Mouse (Mus musculus): ENCODE data around the gene Fas. TPM values are rescaled to one million over a fixed set of nuclear protein-coding genes. Genes with fewer than 3 reads are reported as not detected.
A peak's percentile ranks its signal among the peaks of the same experiment; 100 is the strongest.

The Fas gene
- polyA plus RNA-seq, 1 experiment from 2014 or later, result 21.0 TPM

DNA sequence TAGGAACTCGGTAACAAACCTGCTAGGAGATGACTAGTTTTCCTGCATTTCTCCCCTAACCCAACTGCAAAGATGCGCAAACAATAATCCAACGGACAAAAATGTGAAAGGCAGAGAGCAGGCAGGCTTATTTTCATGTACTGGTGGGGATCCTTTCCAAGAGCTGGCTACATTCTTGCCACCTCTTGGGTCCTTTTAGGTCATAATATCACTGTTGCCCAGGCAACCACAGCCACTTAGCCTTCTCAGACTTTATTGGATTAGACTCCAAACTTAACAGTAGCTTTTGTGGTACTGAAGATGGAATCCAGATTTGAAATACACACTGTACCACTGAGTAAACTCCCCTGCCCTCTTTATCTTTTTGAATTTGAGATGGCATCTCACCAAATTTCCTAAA lies 12.4 kb upstream of the Fas start:
- CTCF ChIA-PET, result interaction anchor here (1.1 to 2.1 kb wide), 4 partner anchors 12 to 19 kb away, joined by 3 to 5 read pairs (median 3); partner anchors contain the start of gene Fas
- no peaks in the 10 kb centered on the region for H3K27me3 ChIP-seq
- no peak for TF ChIP-seq CTCF (IDR thresholded peaks at IDR 0.05)
- no peak for ATAC-seq
- DNase-seq (ENCODE audit: low read depth, low spot score), result no peak
- POLR2A ChIA-PET, result no interaction called here
- in situ Hi-C loops (cut with MboI; ENCODE audit: low pct_unique_long_range_greater_than_20kb), result no loop called here

DNA sequence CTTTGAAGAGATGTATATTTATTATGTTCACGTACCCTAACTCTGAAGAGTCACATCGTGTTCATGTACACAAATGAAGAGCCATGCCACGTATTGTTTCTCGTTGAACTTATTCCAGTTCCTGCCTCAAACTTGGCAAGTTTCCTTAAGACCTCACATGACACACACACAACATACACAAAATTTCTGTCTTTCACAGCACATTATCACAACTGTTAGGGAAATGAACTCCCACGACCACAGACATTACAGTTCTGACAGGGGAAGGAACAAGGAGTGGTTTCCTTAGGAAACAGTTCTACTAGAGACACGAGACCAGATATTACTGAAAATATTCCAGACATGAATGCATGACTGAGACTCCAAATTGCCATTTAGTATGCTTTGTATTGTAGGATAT lies 6.9 kb upstream of the Fas start:
- CTCF ChIA-PET, result interaction anchor here (0.6 to 9.1 kb wide), 8 partner anchors 9 to 131 kb away, joined by 3 to 69 read pairs (median 7); no protein-coding TSS in a partner anchor
- no peak for TF ChIP-seq CTCF (IDR thresholded peaks at IDR 0.05)
- no peak for ATAC-seq
- no peak for DNase-seq (ENCODE audit: low read depth, low spot score)
- in situ Hi-C loops (cut with MboI; ENCODE audit: low pct_unique_long_range_greater_than_20kb), result no loop called here
- POLR2A ChIA-PET, result interaction anchor here (1.1 kb wide), 1 partner anchor 29 kb away, joined by 4 read pairs; no protein-coding TSS in a partner anchor
- no peaks in the 10 kb centered on the region for H3K27me3 ChIP-seq

DNA sequence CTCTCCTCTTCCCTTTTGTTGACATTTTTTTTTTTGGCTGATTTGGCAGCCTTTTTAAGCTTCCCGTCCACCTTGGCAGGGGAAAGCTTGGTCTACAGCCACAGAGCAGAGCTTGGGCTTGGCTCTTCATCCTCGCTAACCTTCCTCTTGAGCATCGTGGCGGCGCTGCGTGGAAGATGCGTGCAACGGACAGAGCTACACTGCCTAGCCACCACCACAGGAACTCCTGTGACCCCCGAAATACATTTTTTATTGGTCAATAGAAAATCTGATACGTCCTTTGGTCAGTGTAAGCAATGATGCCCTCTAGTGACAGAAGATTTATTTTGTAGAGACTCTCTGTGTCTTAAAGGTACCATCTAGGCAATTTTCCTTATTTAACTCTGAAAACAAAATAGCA lies 6.1 kb upstream of the Fas start:
- in situ Hi-C loops (cut with MboI; ENCODE audit: low pct_unique_long_range_greater_than_20kb), result no loop called here
- ChIA-PET POLR2A (interaction anchor here (1.2 kb wide), 1 partner anchor 19 kb away, joined by 3 read pairs; no protein-coding TSS in a partner anchor), CTCF (interaction anchor here (0.6 to 9.1 kb wide), 12 partner anchors 10 to 132 kb away, joined by 3 to 69 read pairs (median 4); partner anchors contain the start of gene Acta2)
- H3K27me3 ChIP-seq, result no peaks in the 10 kb centered on the region
- DNase-seq (ENCODE audit: low read depth, low spot score), result no peak
- ATAC-seq, result peak; percentile 58
- TF ChIP-seq CTCF (IDR thresholded peaks at IDR 0.05), result peak; percentile 66

DNA sequence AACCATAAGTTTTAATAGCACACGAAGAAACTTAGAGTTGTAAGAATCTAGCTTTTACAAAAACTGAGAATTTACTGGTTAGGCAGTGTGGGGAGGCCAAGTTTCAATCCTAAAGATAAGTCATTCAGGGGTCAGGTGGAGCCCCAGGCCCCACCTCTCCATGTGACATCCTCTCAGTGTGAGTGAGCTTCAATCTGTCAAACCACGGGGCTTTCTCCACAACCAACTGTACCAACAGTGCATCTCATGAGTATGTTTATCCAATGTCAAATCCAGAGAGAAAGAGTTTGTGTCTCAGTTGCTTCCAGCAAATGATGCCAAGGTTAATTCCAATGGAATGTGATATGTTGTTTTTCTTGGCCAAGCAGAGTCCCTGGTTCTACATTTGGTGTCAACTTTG lies 5.6 kb upstream of the Fas start:
- peak; percentile 31 for TF ChIP-seq CTCF (IDR thresholded peaks at IDR 0.05)
- DNase-seq (ENCODE audit: low read depth, low spot score) (no peak), ATAC-seq (peak; percentile 58)
- ChIA-PET CTCF (interaction anchor here (0.9 to 9.1 kb wide), 10 partner anchors 12 to 51 kb away, joined by 3 to 69 read pairs (median 5); partner anchors contain the start of gene Acta2), POLR2A (interaction anchor here (1.2 kb wide), 1 partner anchor 19 kb away, joined by 3 read pairs; no protein-coding TSS in a partner anchor)
- no peaks in the 10 kb centered on the region for H3K27me3 ChIP-seq
- in situ Hi-C loops (cut with MboI; ENCODE audit: low pct_unique_long_range_greater_than_20kb), result loop anchor here (5.0 kb wide), 1 partner anchor 33 kb away; no protein-coding TSS in a partner anchor

DNA sequence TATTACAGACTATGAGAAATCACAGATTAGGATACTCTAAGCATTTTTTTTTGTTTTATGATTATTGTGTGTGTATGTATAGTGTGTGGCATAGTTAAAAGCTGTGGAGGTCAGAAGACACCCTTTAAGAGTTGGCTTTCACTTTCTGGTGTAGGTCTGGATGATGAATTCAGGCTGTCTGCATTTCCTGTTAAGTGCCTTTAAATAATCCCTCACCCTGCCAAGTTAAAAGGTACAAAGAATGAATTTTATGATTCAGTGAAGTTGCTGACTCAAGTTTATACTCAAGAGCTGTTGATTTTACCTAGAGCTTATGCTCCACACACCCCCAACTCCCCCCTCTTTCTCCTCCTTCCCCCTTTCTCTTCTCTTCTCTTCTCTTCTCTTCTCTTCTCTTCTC lies 3.2 kb upstream of the Fas start:
- ChIA-PET CTCF (interaction anchor here (1.3 to 9.1 kb wide), 2 partner anchors 20 to 42 kb away, joined by 3 to 69 read pairs; no protein-coding TSS in a partner anchor), POLR2A (no interaction called here)
- no peak for TF ChIP-seq CTCF (IDR thresholded peaks at IDR 0.05)
- no peak for DNase-seq (ENCODE audit: low read depth, low spot score)
- in situ Hi-C loops (cut with MboI; ENCODE audit: low pct_unique_long_range_greater_than_20kb), result loop anchor here (5.0 kb wide), 1 partner anchor 35 kb away; no protein-coding TSS in a partner anchor
- no peak for ATAC-seq
- no peaks in the 10 kb centered on the region for H3K27me3 ChIP-seq

DNA sequence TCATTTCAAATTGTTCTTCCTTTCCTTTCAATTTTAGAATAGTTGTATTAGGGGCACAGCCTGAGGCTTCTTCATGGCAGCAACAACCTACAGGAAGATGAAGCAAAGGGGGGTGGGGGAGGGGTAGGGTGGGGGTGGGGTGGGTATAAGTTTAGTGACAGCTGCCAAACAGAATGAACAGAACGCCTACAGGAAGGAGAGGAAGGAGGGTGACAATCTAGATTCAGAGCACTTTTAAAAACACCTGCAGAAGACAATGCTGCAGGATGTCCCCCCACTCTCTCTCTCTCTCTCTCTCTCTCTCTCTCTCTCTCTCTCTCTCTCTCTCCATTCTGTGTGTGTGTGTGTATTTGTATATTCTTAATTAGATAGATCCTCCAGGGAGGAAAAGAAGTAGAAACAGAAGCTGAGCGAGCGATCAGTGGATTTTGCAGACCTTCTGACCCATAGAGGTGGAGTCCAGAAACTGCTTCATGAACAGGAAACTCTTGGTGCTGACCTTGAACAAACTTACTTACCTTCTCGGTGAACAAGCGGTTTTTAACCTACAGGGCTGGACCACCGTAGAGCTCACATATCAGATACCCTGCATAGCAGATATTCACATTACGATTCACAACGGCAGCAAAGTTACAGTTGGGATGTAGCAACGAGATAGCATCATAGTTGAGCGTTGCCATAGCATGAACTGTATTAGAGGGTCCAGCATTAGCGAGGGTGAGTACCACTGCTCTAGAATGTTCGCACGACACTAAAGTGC lies 2.6 kb upstream of the Fas start:
- no peak for DNase-seq (ENCODE audit: low read depth, low spot score)
- TF ChIP-seq CTCF (IDR thresholded peaks at IDR 0.05), result no peak
- no peaks in the 10 kb centered on the region for H3K27me3 ChIP-seq
- CTCF ChIA-PET, result interaction anchor here (1.3 to 9.1 kb wide), 3 partner anchors 19 to 43 kb away, joined by 3 to 69 read pairs (median 3); no protein-coding TSS in a partner anchor
- in situ Hi-C loops (cut with MboI; ENCODE audit: low pct_unique_long_range_greater_than_20kb), result loop anchor here (5.0 kb wide), 1 partner anchor 36 kb away; no protein-coding TSS in a partner anchor
- ATAC-seq, result no peak
- POLR2A ChIA-PET, result no interaction called here

DNA sequence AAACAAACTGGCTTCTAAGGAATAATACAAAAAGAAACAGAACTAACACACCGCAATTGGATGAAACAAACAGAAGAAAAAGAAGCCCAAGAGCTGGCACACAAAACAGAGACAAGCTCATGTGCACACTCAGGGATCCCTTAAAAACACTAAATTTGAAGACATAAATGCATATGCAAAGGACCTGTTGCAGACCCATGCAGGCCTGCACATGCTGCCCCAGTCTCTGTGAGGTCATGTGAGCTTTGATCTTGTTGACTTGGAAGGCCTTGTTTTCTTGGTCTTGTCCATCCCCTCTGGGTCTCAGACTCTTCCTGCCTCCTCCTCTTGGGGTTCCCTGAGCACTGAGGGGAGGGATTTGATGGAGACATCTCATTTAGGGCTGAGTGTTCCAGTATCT lies 1.8 kb upstream of the Fas start:
- POLR2A ChIA-PET, result no interaction called here
- ATAC-seq (no peak), DNase-seq (ENCODE audit: low read depth, low spot score) (no peak)
- no peak for TF ChIP-seq CTCF (IDR thresholded peaks at IDR 0.05)
- CTCF ChIA-PET, result interaction anchor here (1.3 to 9.1 kb wide), 3 partner anchors 9 to 44 kb away, joined by 3 to 69 read pairs (median 3); no protein-coding TSS in a partner anchor
- no peaks in the 10 kb centered on the region for H3K27me3 ChIP-seq
- in situ Hi-C loops (cut with MboI; ENCODE audit: low pct_unique_long_range_greater_than_20kb), result loop anchor here (5.0 kb wide), 1 partner anchor 36 kb away; no protein-coding TSS in a partner anchor

DNA sequence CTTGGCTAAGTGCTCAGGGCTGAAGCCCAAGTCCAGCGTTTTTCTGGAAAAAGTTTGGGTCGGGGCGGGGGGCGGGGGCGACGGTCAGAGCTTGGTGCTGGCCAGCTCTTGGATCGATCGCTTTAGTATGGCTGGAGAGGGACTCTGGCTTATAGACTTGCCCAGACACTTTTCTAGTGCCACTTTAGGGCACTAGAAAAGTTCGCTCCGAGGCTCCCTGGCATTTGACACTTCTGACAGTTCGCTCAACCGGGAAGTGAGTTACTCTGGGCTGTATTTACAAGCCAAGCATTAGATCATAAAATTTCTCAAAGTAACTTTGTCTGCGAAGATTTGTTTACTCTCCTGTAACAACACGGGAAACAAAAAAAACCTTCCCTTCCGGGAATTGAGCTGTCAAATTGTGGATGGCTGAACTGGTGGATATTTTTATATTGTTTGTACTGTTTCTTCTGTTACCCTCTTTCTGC lies 441 bp downstream of the Fas start:
- in situ Hi-C loops (cut with MboI; ENCODE audit: low pct_unique_long_range_greater_than_20kb), result no loop called here
- DNase-seq (ENCODE audit: low read depth, low spot score), result no peak
- CTCF ChIA-PET, result interaction anchor here (0.9 to 1.5 kb wide), 5 partner anchors 12 to 191 kb away, joined by 3 read pairs; no protein-coding TSS in a partner anchor
- no peaks in the 10 kb centered on the region for H3K27me3 ChIP-seq
- ATAC-seq, result peak; percentile 26
- POLR2A ChIA-PET, result interaction anchor here (0.6 to 1.4 kb wide), 4 partner anchors 12 to 39 kb away, joined by 3 to 4 read pairs (median 3); no protein-coding TSS in a partner anchor
- no peak for TF ChIP-seq CTCF (IDR thresholded peaks at IDR 0.05)

DNA sequence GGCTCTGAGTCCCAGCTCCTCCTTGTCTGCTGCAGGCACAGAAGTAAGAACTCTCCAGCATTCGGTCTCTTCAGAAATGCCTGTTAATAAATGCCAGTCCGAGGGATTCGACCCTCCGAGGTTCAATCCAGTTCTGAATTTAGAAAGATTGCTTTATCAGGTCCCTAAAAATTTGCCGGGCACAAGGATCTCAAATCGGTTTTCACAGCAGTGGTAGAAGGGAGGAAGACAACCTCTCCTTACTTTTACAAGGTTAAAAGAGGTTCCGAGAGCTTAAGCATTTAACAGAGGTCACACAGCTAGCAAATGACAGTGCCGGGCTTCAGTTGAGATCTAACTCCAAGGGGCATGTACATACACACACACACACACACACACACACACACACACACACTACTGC lies 913 bp downstream of the Fas start:
- no peak for TF ChIP-seq CTCF (IDR thresholded peaks at IDR 0.05)
- in situ Hi-C loops (cut with MboI; ENCODE audit: low pct_unique_long_range_greater_than_20kb), result no loop called here
- DNase-seq (ENCODE audit: low read depth, low spot score), result no peak

DNA sequence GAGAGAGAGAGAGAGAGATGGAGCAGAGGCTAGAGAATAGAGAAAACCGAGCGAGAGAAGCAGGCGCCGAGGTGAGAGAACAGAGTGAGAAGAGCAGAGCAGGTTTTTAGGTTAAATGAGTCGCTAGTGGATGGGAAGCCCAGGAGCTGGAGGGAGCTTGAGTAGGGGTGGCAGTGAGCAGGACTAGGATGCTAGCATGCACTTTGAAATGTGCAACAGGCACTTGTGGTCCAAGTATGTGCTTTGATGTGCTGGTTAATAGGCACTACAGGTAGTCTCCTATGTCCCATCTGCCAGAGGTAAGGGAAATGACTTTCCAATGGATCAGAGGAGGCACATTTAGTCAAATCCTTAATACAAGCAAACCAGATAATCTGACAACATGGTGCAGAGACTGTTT lies 1.5 kb downstream of the Fas start:
- in situ Hi-C loops (cut with MboI; ENCODE audit: low pct_unique_long_range_greater_than_20kb), result no loop called here
- ChIA-PET POLR2A (interaction anchor here (1.1 to 1.4 kb wide), 2 partner anchors 11 to 15 kb away, joined by 3 read pairs; no protein-coding TSS in a partner anchor), CTCF (interaction anchor here (0.7 to 1.5 kb wide), 3 partner anchors 11 to 167 kb away, joined by 3 read pairs; no protein-coding TSS in a partner anchor)
- no peaks in the 10 kb centered on the region for H3K27me3 ChIP-seq
- no peak for TF ChIP-seq CTCF (IDR thresholded peaks at IDR 0.05)
- ATAC-seq, result no peak
- DNase-seq (ENCODE audit: low read depth, low spot score), result no peak

More for the DNA sequence above, 913 bp downstream of the Fas start:
- no peak for ATAC-seq
- H3K27me3 ChIP-seq, result no peaks in the 10 kb centered on the region
- POLR2A ChIA-PET, result interaction anchor here (0.6 to 1.4 kb wide), 3 partner anchors 12 to 25 kb away, joined by 3 read pairs; no protein-coding TSS in a partner anchor
- CTCF ChIA-PET, result interaction anchor here (0.9 to 1.5 kb wide), 5 partner anchors 12 to 190 kb away, joined by 3 read pairs; no protein-coding TSS in a partner anchor

Data from Patski (cell line).